Mouse (Mus musculus): ENCODE results near the gene Mboat1. TPM values are rescaled to one million over a fixed set of nuclear protein-coding genes. Genes with fewer than 3 reads are reported as not detected.

Mboat1 gene
- total RNA-seq, 2 experiments from 2014 or later, result 2.9 to 5.3 TPM

DNA sequence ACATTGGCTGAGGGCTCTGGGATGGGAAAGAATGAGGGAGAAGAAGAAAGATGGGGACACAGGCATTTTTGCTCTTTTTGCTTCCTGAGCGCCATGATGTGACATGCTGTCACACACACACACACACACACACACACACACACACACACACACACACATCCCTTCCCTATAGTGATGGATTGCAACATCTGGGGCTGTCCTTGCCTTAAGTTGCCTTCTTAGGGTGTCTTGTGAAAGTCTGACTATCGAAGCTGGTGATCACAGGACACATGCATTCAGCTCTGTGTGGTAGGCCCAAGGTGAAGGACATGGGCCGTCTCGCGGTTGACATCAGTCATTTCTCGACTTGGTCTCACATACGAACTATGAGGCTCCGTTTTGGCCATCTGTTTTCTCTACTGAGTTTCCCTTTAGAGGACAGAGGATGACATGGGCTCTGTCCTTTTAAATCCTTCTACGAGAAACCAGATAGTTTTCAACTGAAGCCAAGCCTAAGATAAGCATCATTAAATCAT, 93.4 kb downstream of the Mboat1 start:
- intact Hi-C loops (cut with DNase I; ENCODE audit: low total_unique reads), result no loop called here

GRCm38 (mm10) chr13:30235056-30235750, 98.9 kb downstream of the Mboat1 start:
- intact Hi-C loops (cut with DNase I; ENCODE audit: low total_unique reads), result no loop called here
- DNase-seq, result no peak

More for the DNA sequence above, 93.4 kb downstream of the Mboat1 start:
- DNase-seq, result no peak

DNA sequence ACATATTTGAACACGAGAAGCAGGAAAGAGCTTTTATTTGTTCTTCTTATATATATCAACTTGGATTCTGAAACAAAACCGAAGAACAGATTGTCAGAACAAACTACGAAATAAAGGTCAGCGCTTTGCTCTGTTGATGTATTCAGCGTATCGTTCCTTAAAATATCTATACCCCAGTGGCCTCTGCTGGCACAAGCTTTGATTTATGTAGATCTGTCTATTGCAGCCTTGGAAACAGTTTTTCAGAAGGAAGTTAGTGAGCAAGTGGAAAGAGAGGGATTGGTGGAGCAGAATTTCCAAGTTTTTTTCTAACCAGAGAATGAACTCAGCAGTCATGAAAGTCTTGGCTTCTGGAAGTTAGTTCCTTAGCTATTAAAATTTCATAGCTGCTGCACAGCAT, 103.1 kb downstream of the Mboat1 start:
- intact Hi-C loops (cut with DNase I; ENCODE audit: low total_unique reads), result no loop called here
- no peak for DNase-seq

DNA sequence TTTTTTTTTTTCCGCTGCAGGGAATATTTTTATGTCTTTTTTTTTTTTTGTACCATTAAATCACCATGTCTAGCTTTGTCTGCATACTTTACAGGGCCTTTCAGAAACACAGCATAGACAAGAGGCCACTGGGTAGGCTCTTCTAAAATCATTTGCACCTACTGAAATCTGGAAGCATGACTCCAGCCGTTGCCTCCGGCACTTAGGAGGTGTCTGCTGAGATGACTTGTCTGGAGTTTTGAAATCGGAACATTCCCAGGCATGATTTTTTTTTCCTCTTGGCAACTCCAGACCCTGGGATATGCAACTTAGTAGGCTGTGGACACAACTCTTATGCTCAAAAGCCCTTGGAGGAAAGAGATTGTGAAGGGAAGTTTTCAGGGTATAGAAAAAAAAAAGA, 109.3 kb downstream of the Mboat1 start:
- DNase-seq, result no peak
- intact Hi-C loops (cut with DNase I; ENCODE audit: low total_unique reads), result no loop called here

GRCm38 (mm10) chr13:30250341-30250905, 114.1 kb downstream of the Mboat1 start:
- no peak for DNase-seq

DNA sequence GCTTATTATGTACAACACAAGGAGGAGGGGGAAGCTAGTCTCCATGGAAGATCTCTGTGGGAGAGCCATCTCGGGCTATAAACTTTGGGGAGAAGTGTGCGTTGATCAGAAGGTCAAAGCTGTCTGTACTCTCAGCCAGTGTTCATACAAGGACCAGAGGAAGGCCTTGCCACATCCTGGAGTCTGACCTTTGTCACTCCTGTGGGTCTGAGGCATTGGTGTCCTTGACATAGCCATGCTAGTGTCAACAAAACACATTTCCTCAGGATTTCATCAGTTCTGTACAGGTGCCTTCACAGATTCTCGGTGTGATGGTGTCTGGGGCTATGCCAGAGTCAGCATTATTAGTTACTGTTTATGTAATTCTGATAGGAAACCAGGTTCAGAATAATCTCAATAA, 115.1 kb downstream of the Mboat1 start:
- DNase-seq, result no peak
- intact Hi-C loops (cut with DNase I; ENCODE audit: low total_unique reads), result loop anchor here (10.0 kb wide), 1 partner anchor 387 kb away; no protein-coding TSS in a partner anchor

More at GRCm38 (mm10) chr13:30250341-30250905, 114.1 kb downstream of the Mboat1 start:
- intact Hi-C loops (cut with DNase I; ENCODE audit: low total_unique reads), result loop anchor here (10.0 kb wide), 1 partner anchor 386 kb away; no protein-coding TSS in a partner anchor

DNA sequence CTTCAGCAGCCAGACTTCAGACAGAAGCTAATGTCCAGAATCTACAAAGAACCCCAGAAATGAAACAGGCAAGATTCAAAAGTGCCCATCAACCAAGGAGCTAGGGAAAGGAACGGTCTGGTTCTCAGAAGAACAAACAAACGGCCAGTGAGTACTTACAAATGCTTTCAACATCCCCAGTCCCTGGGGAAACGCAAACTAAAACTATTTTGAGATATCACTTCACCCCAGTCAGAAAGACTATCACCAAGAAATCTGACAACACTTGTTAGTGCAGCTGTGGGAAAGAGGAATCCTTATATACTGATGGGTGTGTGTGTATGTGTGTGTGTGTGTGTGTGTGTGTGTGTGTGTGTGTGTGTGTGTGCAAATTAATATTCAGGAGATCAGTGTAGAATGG, 116.4 kb downstream of the Mboat1 start:
- intact Hi-C loops (cut with DNase I; ENCODE audit: low total_unique reads), result loop anchor here (10.0 kb wide), 1 partner anchor 388 kb away; no protein-coding TSS in a partner anchor
- DNase-seq, result no peak

GRCm38 (mm10) chr13:30253636-30254264, 117.5 kb downstream of the Mboat1 start:
- intact Hi-C loops (cut with DNase I; ENCODE audit: low total_unique reads), result loop anchor here (10.0 kb wide), 1 partner anchor 389 kb away; no protein-coding TSS in a partner anchor
- peak; percentile 55 for DNase-seq

DNA sequence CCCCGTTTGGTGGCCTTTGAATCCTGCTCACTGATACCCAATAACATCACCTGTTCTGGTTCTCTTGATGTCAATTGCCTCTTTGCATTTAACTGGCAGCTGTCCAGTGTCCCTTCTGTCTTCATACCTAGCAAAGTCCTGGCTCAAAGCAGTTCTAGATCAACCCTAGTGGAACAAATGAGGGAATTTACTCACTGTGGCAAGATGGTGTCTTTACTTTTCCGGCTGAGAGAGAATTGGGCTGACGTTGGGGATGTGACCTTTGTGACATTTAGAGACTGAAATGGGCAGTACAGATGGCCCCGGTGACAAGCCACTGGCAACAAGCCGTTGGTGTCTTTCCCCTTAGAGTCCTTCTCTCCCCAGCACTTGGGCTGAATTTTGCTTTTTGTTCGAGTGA, 118.1 kb downstream of the Mboat1 start:
- DNase-seq, result no peak
- intact Hi-C loops (cut with DNase I; ENCODE audit: low total_unique reads), result loop anchor here (10.0 kb wide), 1 partner anchor 390 kb away; no protein-coding TSS in a partner anchor

DNA sequence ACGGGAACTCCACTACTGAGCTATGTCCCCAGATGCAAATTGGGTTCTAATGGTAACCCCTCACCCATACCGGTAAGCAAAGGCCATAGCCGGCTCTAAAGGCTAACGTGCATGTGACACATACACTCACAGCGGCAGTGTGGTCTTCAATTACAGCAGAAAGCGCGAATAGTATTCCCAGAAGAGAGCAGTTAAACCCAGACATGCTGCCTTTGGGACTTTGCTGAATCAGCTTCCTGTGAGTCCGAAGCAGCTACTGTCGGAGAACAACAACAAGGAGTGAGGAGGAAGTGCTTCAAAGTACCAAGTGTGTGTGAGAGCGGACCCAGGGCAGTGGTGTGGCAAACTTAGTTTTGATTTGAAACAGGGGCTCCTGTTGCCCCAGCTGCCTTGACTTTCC, 122.5 kb downstream of the Mboat1 start:
- no peak for DNase-seq
- intact Hi-C loops (cut with DNase I; ENCODE audit: low total_unique reads), result loop anchor here (10.0 kb wide), 1 partner anchor 394 kb away; no protein-coding TSS in a partner anchor

- intact Hi-C loops (cut with DNase I; ENCODE audit: low total_unique reads), result loop anchor here (10.0 kb wide), 1 partner anchor 395 kb away; no protein-coding TSS in a partner anchor
Observed at GRCm38 (mm10) chr13:30259326-30259725, 123.0 kb downstream of the Mboat1 start.

DNA sequence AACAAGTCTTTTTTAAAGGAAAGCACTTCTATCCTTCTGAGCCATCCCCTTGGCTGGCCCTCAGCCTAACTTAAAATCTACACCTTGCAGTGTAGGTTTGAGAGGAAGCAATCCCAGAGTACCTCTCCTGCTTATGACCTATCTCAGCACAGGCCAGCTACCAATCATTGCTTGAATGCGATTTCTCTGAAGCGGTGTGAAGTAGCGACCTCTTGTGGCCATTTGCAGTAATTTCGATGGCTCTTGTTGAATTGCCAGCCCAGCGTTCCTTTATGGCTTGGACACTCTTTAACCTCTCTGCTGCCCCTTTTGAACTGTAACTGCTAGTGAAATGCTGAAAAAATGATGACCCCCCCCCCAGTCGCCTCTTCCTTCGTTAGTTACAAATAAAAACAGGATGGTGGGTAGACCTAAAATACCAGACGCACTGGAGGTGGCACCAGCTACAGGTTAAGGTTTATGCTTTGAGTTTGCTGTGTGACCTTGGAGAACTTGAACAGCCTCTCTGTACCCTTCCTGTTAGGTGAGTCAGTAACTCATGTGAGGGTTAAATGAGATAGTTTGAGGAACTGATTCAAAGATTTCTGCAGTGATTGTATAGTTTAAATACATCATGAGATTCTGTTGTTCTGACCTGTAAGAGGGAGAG, 123.7 kb downstream of the Mboat1 start:
- intact Hi-C loops (cut with DNase I; ENCODE audit: low total_unique reads), result loop anchor here (2.0 to 10.0 kb wide), 2 partner anchors 167 to 395 kb away; no protein-coding TSS in a partner anchor
- peak; percentile 62 for DNase-seq

More at GRCm38 (mm10) chr13:30259326-30259725, 123.0 kb downstream of the Mboat1 start:
- DNase-seq, result no peak

DNA sequence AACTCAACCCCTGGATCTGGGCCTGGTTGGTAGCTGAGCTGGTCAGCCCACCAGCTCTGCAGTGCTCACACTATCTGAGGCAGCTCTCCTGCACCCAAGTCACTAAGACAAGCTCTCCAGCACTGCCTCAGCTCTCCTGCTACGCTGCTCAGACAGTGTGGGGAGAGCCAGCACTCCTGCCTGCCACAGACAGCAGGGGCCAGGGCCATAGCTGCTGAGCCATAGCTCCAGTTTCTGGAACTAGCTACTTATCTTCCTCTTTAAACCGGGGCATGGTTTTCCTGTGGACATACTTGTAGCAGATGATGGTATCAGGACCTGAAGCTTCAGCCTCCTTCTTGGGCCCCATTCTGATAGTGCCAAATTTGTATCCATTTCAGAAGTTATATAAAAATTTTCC, 127.4 kb downstream of the Mboat1 start:
- intact Hi-C loops (cut with DNase I; ENCODE audit: low total_unique reads), result no loop called here
- no peak for DNase-seq

DNA sequence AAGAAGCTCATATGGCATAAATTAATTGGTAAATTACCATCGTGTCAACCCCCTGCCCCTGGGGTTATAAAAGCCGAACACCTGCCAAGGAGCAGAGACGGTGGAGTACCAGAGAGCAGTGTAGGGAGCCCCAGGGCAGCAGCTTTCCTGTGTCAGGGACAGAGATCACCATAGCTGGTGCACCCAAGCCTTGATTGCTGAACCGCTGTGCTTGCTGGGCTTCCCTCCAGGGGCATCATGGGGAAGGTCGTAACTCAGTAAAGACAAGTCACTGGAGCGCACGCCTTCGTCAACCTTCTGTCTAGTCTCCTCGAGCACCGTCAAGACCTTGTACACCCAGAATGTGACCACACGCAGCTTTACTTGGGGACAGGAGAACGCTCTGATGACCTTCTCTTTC, 128.0 kb downstream of the Mboat1 start:
- no peak for DNase-seq
- intact Hi-C loops (cut with DNase I; ENCODE audit: low total_unique reads), result no loop called here

GRCm38 (mm10) chr13:30264765-30265164, 128.5 kb downstream of the Mboat1 start:
- intact Hi-C loops (cut with DNase I; ENCODE audit: low total_unique reads), result no loop called here
- DNase-seq, result no peak

DNA sequence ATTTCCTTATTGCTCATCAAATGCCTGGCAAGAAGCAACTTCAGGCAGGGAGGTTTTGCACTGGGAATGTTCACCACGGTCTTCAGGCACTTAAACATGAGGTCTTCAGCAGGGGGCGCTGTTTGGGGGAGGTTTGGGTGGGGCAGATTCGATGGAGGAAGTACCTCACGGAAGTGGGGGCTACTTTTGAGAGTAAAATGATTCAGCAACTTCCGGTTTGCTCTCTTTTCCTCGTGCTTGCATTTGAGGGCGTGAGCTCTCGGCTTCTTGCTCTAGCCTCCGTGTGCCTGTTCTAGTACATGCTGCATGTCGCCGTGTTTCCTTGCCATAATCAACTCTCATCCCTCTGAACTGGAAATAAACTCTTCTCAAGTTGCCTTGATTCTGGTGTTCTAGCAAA, 129.7 kb downstream of the Mboat1 start:
- intact Hi-C loops (cut with DNase I; ENCODE audit: low total_unique reads), result no loop called here
- no peak for DNase-seq

GRCm38 (mm10) chr13:30272040-30272686, 135.9 kb downstream of the Mboat1 start:
- intact Hi-C loops (cut with DNase I; ENCODE audit: low total_unique reads), result loop anchor here (5.0 kb wide), 1 partner anchor 260 kb away; no protein-coding TSS in a partner anchor
- no peak for DNase-seq

All from gastrocnemius, postnatal 14 days (tissue).